Mouse (Mus musculus) C2C12 (cell line): ENCODE results near the gene Bet1.

Source experiments
- CEBPB ChIP-seq: IDR thresholded peaks from one replicate; pipeline ENCODE4 v1.6.1; 2011; ENCODE audit warnings: low read depth, mild to moderate bottlenecking, control low read depth, moderate library complexity
- CTCF ChIP-seq: IDR thresholded peaks from one replicate; pipeline ENCODE4 v1.5.1; 2011; ENCODE audit not compliant: control insufficient read depth, insufficient read depth, insufficient read length
- MAX ChIP-seq: IDR thresholded peaks from one replicate; pipeline ENCODE4 v1.6.1; 2011; ENCODE audit warnings: mild to moderate bottlenecking, control low read depth
- MYOD1 ChIP-seq: IDR thresholded peaks from one replicate; pipeline ENCODE4 v1.6.1; 2011; ENCODE audit warnings: low read depth; ENCODE audit not compliant: control insufficient read depth, insufficient read length
- USF1 ChIP-seq: IDR thresholded peaks from one replicate; pipeline ENCODE4 v1.6.1; 2011; ENCODE audit warnings: low read depth, mild to moderate bottlenecking, control low read depth, moderate library complexity

GRCm38 (mm10) chr6:4131149-4131548 is 44.4 kb upstream of the Bet1 start:
- no peak for TF ChIP-seq CTCF
- TF ChIP-seq MAX: no peak
- TF ChIP-seq CEBPB: no peak
- TF ChIP-seq USF1: no peak
- TF ChIP-seq MYOD1: no peak
